Mouse (Mus musculus): ENCODE data around the gene Cdk6. TPM values are rescaled to one million over a fixed set of nuclear protein-coding genes. Genes with fewer than 3 reads are reported as not detected.

Gene Cdk6
- 7.0 TPM for polyA plus RNA-seq (2014; fragmentation: Illumina TruSeq; extraction: RNeasy Lipid Tissue Mini Kit (QIAGEN cat#74804); ENCODE audit: low read depth, low replicate concordance)

GRCm38 (mm10) chr5:3341111-3341911 lies at the start of gene Cdk6:
TSS of gene Cdk6 (plus strand) at chr5:3341485.

DNA sequence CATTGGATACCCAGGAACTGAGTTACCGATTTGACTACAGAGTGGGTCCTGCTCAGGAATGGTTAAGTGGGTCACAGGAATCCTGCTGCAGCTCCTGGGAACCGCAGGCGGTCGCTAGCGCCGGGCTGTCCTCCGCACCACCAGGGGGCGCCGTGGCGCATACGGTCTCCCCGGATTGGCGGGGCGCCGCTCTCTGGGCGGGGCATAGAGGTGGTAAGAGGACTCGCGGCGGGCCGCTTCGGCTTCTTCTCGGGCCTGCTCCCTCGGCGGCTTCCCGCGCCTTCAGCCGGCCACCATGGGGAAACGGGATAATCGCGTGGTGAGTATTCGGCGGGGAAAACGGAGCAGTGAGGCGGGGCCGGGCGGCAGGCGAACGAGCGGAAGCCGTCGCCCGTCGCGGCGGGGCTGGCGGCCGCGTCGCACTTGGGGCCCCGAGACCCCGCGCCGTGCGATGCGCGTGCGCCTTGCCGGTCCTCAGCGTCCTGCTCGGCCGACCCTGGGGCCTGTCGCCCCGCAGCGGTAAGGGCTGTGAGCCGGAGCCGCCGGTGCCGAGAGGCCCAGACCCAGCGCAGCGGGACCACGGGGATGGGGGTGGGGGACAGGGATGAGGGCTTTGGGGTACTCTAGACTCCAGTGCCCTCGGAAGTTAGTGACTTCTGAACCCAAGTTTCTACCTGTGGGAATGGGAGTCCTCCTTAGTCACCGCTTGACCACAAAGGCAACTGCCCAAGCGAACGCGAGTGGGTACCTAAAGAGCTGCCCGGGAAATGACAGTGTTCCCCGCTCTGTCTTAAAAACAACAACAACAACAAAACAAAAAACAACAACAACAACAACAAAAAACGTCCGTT lies 202.6 kb downstream of the Cdk6 start, which contains the start of gene Fam133b:
Gene Fam133b, plus strand, starts transcription at position 205 of the 851 bp plus-strand sequence.

GRCm38 (mm10) chr5:3571266-3571665 lies 230.0 kb downstream of the Cdk6 start, which contains the start of gene 1700109H08Rik:
TSS of gene 1700109H08Rik (plus strand) at chr5:3571566.

Other genes with a start within 250 kb of the Cdk6 start
- gene Fam133b, start 202.3 kb downstream of the Cdk6 start, polyA plus RNA-seq (2014; fragmentation: Illumina TruSeq; extraction: RNeasy Lipid Tissue Mini Kit (QIAGEN cat#74804); ENCODE audit: low read depth, low replicate concordance), result 29.0 TPM
- 6.0 TPM for gene 1700109H08Rik, start 230.1 kb downstream of the Cdk6 start, polyA plus RNA-seq (2014; fragmentation: Illumina TruSeq; extraction: RNeasy Lipid Tissue Mini Kit (QIAGEN cat#74804); ENCODE audit: low read depth, low replicate concordance)

All from adipose tissue, adult 10 weeks (tissue).